Mouse (Mus musculus): ENCODE data around the gene Dpf3.

DNA sequence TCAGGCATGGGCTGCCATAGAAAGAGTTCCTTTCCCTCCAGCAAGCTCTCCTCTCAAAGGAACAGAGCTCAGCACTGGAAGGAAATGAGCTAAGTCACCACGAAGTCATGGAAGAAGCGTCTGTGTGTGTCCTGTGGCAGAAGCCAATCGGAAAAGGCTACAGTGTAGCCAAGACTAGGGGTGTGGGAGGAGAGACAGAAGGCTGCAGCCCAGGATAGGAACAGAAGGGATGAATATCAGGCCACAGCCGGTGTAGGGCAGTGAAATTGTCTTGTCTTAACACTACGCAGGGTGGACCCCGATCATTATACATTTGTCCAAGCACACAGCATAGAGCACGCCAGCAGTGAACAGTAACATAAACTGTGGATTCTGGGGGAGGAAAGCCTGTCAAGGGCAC, 157.5 kb downstream of the Dpf3 start:
- TF ChIP-seq GATA1 (IDR thresholded peaks at IDR 0.05; ENCODE audit: borderline replicate concordance, low read length) (no peak), FLI1 (IDR thresholded peaks at IDR 0.05; ENCODE audit: low read length) (no peak)
